Mouse (Mus musculus) inflammation-experienced regulatory T-cells, adult 6 months (primary cell): ENCODE measurements at regions not wholly inside any gene's neighbourhood (a gene's known extent, or its start where the extent isn't known, plus 50 kb on each side); places are given as distances from the start of the nearest gene placed in this dataset.

ENCODE experiments used
- ATAC-seq: one replicate; pipeline ENCODE4 v1.8.0; 2017

DNA sequence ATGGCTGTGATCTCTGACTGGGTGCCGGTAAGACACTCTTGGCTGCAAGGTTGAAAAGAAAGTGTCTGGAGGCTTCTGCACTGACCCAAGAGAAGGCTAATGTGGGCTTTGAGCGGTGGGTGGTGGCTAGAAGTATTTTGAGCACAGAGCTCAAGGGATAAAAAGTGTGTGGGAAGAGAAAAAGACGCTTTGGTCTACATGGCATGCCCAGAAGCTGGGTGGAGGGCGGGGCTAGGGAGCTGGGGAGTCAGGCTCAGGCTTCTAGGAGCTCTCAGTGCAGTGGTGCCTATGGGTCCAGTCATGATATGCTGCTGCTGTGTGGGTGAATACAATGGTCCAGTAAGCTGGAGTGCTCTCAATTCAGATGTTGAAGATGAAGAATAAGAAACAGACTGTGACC, 152.1 kb downstream of the Efnb1 start:
- ATAC-seq = no peak

DNA sequence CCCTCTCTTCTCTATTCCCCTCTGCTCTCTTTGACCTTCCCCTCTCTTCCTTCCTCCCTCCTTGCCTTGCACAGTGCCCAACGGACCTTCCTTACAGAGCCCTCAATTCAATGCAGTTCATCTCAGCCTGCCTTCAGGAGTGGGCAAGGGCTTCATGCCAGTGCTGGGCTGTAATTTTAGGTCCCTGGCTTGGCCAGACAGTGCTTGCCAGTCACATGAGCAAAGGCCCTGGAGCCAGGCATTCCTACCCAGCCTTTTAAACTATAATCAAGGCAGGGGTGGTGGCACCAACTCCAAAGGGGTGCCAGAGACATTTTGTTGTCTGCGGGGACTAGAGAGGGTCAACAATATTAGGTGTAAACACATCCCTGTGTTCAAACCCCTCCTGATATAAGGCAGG, 150.9 kb downstream of the Efnb1 start:
- ATAC-seq = no peak

DNA sequence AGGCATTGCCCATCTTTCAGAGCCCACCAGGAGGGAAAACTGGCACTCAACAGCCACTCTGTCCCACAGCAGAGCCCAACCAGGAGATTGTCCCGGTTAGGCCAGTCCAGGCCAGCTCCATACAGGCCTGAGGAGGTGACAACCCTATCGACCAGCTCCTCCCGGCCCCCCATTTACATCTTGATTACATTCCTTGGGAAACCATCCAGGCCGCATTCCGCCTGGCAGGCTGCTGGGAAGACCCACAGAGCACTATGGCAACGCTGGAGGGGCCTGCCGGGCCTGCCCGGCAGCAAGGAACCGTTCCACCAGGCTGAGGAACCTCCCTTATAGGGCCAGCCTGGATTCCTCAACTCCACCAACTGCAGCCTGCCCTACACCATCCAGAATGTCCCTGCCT, 149.7 kb downstream of the Efnb1 start:
- no peak for ATAC-seq

DNA sequence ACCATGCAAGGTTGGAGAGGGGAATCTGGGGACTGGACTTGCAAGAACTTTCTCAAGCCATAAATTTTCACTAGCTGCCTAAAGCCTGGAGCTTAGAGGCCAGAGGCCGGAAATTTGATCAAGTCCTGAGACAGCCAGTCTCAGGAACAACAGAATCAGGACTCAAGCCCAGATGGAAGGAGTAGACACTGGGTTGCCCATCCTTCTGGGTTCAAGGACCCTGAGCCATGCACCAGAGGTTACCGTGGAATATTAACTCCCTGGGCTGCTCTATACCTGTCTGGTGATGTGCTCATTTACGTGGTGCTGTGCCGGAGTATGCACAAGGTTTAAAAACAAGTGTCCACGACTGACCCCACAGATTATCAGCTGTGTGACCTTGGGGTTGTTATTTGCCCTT, 145.1 kb downstream of the Efnb1 start:
- ATAC-seq = no peak

DNA sequence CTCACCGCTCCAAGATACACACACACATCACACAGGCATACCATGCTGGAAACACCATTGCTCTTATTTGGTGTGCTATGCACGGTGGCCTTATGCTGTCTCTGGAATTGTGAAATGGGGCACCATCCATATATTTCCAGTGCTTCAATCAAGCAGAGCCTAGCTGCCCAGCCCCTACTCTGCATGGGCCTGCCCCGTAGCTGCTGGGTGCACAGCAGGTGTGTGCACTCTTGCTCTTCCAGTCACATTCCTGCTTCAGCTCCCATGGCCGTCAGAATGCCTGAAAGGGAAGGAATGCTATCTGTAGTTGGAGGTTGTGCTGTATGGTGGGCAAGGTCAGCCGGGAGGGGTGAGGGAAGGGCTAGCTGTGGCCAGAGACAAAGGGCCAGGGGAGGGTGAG, 144.6 kb downstream of the Efnb1 start:
- no peak for ATAC-seq

DNA sequence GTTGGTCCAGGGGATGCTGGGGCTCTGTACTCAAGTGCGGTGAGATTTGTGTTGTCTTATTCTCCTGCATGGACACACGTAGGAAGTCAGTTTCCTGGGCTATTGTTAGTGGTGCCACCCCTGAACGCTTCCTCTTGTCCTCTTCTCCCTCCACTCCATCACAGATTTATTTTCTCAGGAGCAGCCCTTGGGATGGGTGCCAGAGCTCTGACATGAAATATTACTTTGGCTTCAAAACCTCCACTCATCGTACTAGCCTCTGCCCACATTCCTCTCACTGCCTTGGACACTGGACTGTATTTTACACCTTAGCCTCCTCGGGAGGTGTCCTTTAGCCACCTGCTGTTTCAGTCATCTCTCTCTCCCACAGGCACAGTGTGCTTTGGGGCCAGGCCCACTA, 139.6 kb downstream of the Efnb1 start:
- no peak for ATAC-seq

DNA sequence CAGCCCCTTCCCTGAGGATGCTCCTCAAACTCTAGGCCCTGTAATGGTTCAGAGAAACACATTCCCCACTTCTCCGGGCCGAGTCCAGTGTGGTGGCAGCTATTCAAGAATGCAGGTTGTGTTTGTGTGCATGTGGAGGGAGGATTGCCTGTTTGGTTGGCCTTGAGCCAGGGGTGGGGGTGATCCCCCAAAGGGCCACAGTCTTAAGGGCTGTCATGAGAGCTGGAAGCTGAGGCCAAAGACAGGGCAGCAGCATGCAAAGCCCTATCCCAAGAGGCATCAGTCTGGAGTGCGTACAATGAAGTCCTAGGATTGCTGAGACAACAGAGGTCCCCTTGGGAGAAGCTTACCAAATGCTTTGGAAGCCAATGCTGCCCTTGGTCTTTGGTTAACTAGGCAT, 136.0 kb downstream of the Efnb1 start:
- no peak for ATAC-seq

DNA sequence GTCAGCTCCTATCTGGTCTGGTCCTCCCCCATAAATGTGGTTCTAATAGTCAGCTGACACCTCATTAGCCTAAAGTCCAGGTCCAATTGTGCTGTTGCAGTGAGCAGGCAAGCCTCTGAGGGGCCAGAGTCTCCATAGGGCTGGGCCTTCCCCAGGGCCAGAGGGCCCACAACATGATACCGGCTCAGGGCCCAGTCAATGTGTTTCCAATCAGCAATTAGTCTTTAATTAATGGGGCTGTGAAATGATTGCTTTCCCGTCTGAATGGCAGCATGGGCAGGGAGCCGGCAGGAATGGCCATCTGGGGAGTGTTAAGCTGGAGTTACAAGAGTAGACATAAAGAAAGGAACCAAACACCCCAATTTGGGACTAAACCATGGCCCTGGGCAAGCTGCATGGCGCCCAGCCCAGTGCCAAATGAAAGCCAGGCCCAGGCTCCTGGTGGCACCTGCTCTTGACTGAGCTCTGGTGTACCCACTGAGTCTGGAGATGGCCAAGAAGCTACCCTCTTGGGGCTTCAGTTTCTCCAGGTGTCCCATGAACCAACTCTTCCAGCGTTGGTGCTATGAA, 113.2 kb downstream of the Efnb1 start:
- no peak for ATAC-seq

DNA sequence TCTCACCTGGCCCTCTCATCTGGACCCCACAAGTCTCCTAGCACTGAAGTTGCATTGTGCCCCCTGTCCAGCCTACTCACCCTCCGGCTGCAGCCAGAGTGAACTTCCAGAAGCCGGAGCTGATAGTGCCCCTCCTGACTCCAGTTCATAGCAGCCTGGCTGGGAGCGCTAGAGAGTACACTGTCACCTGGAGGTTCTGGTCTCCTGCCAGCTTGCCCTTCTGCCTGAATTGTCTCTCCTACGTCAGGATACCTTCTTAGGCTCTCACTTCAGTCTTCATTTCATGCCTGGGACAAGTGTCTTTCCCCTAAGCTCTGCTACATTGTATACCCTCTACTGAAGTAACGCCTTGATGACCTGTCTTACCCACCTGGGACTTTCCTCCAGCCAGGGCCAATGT, 112.3 kb downstream of the Efnb1 start:
- no peak for ATAC-seq

DNA sequence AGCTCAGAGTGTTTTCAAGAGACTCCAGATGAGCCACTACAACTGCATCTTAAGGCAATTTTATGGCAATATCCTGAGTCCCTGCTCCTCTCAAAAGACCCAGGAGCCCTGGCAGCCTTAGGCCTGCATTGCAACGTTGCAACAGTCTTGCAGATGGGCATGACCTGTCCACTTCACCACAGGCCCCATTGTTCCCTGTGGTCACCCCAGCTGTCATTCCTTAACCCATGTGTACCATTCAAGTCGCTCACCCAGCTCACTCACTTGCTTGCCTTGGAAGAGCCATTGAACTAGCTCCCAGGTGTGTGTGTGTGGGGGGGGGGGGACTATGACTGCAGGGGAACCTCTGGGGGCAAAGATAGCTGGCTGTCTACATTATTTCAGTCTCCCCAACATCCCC, 110.8 kb downstream of the Efnb1 start:
- ATAC-seq = no peak

DNA sequence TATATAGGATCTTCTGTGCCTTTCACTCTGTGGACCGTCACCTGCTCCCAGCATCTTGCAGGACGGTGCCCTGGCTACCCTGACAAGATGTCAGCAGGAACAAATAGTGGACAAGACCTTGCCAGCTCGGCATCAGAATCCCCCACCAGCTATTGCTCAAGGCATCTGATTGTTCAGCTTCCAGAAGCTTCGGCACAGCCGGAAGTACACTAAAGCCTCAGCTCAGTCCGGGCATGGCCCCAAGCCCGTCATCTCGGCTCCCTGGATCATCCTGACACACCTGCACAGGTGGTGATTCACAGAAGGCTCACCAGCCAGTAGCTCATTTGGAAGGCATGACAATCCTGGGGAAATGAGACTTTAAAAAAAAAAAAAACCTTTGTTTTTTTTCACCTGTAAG, 110.1 kb downstream of the Efnb1 start:
- no peak for ATAC-seq

DNA sequence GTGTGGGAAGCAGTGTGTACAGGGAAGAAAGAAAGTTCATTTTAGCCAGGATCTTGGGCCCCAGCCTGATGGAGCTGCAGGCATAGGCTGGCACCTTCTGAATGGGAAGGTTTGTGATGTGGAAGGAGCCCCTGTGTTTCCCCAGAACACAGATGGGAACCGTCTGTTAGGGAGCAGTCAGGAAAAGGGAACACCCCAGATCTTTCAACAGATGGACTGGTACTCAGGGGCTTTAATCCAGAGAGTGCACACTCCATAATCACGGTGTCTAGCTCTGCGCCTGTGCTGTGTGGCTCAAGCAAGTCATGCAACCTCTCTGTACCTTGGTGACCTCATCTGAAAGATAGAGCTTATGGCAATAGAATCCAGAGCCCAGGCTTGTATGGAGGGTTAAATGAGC, 109.6 kb downstream of the Efnb1 start:
- no peak for ATAC-seq

DNA sequence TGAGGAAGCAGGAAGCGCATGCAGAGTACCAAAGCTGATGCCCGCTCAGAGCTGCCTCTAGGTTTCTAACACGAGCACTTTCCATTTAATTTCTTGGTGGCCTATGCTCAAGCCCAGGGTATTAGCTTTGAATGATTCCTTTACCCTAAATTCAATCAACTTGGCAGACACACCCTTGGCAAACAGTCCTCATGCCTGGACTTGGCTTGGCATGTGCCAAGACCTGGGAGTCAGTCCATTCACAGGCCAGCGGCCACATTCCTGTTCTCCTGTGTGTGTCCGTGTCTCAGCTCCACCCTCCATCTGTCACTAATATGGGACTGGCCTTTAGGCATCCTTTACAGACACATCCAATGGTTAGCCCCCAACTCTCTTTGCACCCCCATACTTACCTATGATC, 107.3 kb downstream of the Efnb1 start:
- no peak for ATAC-seq

DNA sequence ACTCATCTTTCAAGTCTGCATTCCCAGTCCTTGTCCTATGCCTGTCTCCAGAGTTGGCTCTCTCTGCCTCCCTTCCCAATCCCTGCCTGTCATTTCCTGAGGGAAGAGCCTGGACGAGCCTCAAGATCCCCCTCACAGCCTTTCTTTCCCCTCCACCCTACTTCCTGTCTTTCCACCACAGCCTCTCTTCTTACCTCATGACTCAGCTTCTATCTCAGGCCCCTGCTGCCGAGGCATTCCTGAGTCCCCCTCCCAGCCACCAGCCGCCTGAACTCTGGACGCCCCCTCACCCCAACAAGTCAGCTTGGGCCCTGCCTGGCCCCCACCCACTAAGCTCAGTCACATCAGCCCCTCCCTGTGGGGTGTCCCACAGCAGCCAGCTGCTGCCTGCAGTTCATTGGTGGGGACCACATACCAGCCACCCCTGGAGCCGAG, 105.8 kb downstream of the Efnb1 start:
- no peak for ATAC-seq

DNA sequence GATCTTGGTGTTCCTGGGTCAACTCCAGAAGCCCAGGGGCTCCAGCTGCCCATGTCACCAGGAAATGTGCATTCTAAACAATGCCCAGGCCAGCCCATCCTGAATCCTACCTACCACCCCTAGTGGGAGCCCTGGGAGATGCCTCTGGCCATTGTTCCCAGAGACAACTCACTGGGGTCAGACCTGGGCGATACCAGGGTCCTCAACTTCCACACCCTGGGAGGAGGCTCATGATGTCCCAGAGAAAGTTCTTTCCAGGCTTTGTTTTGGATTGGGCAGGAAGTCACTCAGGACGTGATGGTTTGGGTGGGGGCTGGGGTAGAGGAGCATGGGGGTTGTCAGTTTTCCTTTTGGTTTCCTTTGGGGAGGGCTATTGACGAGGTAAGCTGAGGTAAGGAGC, 97.1 kb downstream of the Efnb1 start:
- ATAC-seq = no peak

DNA sequence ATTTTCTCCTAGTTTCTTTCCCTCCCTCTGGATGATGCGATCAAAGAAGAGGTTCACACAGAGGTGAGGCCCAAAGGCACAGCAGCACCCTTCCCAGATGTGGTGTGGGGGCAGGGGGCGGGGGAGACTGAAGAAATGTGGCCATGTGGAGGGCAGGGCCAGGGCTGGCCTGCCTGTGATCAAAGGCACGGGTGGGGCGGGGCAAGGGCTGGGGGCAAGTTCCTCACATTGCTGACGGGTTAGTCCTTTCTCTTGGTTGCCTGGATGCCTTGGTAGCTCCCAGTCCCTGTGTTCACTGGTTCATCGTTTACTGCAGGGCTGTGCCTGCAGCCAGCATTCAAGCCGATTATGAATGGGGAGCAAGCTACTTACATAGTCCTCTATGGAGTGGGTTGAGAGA, 96.4 kb downstream of the Efnb1 start:
- ATAC-seq = no peak

DNA sequence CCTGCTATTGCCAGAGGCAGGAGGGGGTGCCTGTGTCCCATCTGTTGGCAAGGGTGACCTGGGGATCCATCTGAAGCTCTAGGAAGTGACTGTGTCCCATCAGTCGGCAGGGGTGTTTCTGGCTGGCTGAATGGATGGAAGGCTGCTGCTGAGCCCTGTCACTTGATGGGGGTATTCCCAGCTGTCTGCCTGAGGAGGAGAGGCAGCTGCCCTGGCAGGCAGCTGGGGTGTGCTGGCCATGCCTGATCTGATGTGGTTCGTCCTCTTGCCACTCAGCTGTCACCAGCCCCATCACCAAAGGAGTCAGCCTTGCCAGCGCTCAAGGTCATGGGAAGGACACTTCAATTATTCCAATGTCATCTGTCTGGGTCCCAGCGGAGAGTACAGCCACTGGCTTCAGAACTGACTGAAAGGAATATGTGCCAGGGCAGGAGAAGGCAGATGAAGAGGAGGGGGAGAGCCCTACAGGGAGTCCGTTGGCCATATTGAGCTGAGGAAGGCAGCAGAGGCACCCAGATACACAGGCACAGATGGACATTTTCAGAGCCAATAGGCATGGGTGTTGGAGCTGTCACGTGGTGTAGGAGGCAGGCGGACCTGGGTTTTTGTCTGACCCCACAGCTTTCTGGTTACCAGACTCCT, 89.3 kb downstream of the Efnb1 start:
- no peak for ATAC-seq

DNA sequence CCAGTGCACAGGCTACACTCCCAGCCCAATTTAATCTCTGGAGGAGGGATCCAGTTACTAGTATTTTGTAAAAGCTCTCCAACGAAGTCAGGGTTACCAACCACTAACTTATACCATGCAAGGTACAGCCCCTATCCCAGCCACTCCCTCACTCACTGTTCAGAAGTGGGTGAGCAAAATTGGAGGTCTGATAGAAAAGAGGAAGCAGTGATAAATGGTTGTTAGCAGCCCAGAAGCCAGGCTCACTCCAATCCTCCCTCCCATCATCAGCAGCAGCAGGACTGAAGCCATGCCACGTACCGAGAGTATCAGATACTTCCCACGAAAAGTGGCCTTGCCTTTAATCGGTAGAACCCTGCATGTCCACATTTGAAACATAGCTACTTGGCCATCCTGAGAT, 86.1 kb downstream of the Efnb1 start:
- ATAC-seq = no peak

DNA sequence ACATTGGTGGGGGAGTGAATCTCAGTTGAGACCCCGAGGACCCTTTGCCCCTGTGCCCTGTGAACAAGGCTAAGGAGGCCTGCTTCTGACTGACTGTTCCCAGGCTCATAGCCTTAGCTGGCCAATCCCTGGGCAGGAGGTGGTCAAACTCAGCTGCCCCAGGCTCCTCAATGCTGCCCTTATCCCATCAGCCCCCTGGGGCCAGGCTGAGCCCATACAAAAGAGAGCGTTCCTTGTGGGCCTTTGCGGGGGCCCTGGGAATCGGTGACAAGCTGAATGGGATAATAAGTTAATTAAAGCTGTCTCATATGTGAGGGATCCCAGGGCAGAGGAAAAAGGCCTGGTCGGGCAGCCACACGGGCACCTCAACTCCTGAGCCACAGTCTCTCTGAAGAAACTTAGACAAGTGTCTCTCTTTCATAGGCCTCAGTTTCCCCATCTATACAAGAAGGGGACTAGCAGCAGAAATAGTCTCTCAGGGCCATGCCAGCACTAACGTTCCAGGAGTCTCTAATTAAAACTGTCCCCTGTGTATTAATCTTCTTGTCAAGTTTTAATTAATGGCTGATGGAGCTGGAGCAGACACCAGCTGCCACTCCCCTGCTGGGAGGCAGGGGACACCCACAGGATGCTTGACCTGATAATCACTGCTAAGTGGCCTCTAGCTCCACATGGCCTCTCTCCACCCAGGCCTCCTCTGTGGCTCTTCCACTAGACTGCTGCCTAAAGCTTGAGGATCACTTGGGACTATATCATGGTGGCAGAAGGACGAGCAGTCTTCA, 84.9 kb downstream of the Efnb1 start:
- ATAC-seq = no peak

DNA sequence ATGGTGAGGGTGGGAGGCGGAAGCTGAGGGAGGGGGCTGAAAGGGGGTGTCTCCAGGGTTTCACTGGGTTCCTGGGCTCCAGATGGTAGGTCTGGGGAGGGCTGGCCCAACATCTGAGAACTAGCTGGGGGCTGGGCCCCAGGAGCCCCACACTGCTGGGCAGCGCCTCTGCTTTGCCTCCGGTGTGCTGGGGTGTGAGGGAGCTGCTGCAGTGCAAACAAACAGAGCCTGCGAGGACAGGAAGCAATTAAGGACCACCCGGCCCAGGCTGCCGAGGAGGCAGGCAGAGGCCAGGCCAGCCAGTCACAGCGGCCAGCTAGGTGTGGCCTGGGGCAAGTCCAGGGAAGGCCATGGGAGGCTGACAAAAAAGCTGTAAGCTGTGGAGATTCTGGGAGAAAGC, 82.3 kb downstream of the Efnb1 start:
- ATAC-seq = no peak

DNA sequence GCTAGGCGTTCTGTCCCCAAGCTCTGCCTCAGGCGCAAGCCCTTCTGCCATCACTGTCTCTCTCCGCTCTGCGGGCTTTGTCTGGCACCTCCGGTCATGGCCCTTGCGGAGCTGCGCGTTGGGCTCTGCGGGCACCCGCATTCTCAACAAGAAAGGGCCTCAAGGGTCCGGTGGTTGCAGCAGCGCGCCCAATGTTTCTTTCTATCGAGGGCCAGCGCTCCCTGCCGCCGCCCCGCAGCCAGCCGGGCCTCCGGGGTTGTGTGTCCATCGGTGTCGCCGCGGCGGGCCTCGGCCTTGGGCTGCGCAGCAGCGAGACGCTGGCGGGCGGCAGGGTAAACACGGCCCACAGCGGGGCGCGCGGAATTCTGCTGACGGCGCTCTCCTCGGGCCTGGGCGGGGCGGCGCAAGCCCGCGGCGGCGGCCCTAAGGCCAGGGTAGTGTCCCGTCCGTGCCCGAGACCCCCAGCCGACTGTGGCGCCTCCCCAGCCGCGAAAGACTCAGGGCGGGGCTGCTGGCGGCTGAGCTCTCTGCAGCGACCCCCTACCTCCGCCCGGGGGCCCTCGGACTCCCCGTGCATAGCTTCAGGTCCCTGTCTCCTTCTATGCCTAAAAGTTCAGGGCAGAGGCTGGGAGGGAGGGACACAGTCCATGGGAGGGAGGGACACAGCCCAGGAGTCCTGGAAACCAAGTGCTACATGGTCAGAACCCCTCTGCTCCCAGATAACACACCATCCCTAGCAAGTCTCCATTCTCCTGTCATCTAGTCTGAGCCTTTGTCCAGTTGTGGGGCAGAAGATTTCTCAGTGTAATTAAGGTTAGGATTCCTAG, 80.9 kb downstream of the Efnb1 start:
- ATAC-seq = no peak

DNA sequence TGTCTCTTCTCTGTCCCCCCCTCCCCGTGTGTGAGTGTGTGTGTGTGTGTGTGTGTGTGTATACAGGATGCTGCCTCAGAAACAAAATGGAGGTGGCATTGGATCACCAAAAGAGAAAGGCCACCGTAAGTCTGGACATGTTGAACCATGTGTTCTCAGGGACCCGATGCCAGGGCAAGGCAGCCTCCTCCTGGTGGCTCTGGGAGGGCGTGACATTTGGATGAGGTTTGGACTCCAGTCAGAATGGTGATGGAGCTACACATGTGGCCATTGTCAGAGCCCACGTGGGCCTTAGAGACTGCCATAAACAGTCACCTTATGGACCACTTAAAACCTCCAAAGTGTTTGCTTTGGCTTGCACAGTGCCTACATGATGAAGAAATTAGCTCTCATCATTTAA, 80.0 kb downstream of the Efnb1 start:
- ATAC-seq = no peak

DNA sequence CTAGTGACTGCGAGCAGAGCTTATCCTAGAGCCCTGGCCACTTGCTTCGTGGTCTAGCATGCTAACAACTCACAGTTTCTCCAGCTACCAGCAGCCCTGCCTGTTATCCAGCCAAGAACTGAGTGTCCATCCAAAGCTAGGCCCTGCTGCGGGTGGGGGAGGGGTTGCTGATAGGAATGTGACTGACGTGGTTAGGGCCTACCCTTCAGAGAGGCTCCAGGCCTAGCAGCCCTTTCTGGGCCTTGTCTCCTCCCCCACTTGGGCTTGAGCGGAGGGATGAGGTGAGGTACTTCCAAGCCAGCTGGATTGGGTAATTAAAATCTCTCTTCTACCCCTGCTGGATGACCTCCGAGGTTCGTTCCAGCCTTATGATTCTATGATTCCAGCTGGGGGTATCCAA, 79.2 kb downstream of the Efnb1 start:
- ATAC-seq = no peak
